Mouse (Mus musculus) large intestine, adult 2 months (tissue): ENCODE results near the gene Csrnp3. TPM values are rescaled to one million over a fixed set of nuclear protein-coding genes. Genes with fewer than 3 reads are reported as not detected.

Experiments used
- DNase-seq: peaks from one replicate; pipeline ENCODE4 v3.0.0-alpha.2; 2012; ENCODE audit warnings: low read depth, low spot score
- WGBS: fragments of 180-500 bp; shearing (Covaris S2); methylation state at CpG from one replicate; pipeline ENCODE4 v1.1.7; 2018; 5-methylcytosine and 5-hydroxymethylcytosine counted together
- polyA plus RNA-seq: library from polyadenylated mRNA; depleted of rRNA; stranded (reverse); fragments of >200 nt; gene quantifications from 2 replicates; pipeline ENCODE4 v1.2.3, GENCODE M21; 2012

Gene Csrnp3
- polyA plus RNA-seq, 1 experiment: 0.06 TPM

GRCm38 (mm10) chr2:65931841-65932311 lies 86.3 kb downstream of the Csrnp3 start:
- DNase-seq: no peak
- WGBS: 5% methylated on average over 11 of the region's 11 CpGs

GRCm38 (mm10) chr2:65934099-65934498 lies 88.5 kb downstream of the Csrnp3 start:
- no peak for DNase-seq
- WGBS: 10% methylated on average over 2 of the region's 2 CpGs

- WGBS: 43% methylated on average over 3 of the region's 3 CpGs
Observed at GRCm38 (mm10) chr2:65938900-65939299, 93.3 kb downstream of the Csrnp3 start.

GRCm38 (mm10) chr2:65940351-65940750 lies 94.8 kb downstream of the Csrnp3 start:
- WGBS: 44% methylated on average over 5 of the region's 5 CpGs
- DNase-seq: no peak

More at GRCm38 (mm10) chr2:65938900-65939299, 93.3 kb downstream of the Csrnp3 start:
- DNase-seq: no peak

- 47% methylated on average over 4 of the region's 4 CpGs for WGBS
- DNase-seq: no peak
Observed at GRCm38 (mm10) chr2:65942346-65942745, 96.8 kb downstream of the Csrnp3 start.

- no peak for DNase-seq
- WGBS: 90% methylated on average over 16 of the region's 16 CpGs
Observed at GRCm38 (mm10) chr2:65948808-65949207, 103.2 kb downstream of the Csrnp3 start.

- WGBS: 83% methylated on average over 17 of the region's 17 CpGs
- no peak for DNase-seq
Observed at GRCm38 (mm10) chr2:65953726-65954340, 108.3 kb downstream of the Csrnp3 start.

GRCm38 (mm10) chr2:65955804-65956203 lies 110.2 kb downstream of the Csrnp3 start:
- WGBS: 94% methylated on average over 1 of the region's 1 CpGs
- DNase-seq: no peak

GRCm38 (mm10) chr2:65956727-65957126 lies 111.2 kb downstream of the Csrnp3 start:
- DNase-seq: no peak
- 78% methylated on average over 9 of the region's 9 CpGs for WGBS

- no peak for DNase-seq
- 44% methylated on average over 4 of the region's 4 CpGs for WGBS
Observed at GRCm38 (mm10) chr2:65963420-65963819, 117.9 kb downstream of the Csrnp3 start.

GRCm38 (mm10) chr2:65968810-65969209 lies 123.2 kb downstream of the Csrnp3 start:
- WGBS: 63% methylated on average over 4 of the region's 4 CpGs
- DNase-seq: no peak

GRCm38 (mm10) chr2:65973907-65974306 lies 128.3 kb downstream of the Csrnp3 start:
- no peak for DNase-seq
- 92% methylated on average over 4 of the region's 4 CpGs for WGBS

- no peak for DNase-seq
- WGBS: 78% methylated on average over 5 of the region's 5 CpGs
Observed at GRCm38 (mm10) chr2:65975383-65975782, 129.8 kb downstream of the Csrnp3 start.

GRCm38 (mm10) chr2:65979338-65980053 lies 133.9 kb downstream of the Csrnp3 start:
- WGBS: 62% methylated on average over 17 of the region's 17 CpGs

GRCm38 (mm10) chr2:65981470-65981869 lies 135.9 kb downstream of the Csrnp3 start:
- 86% methylated on average over 6 of the region's 6 CpGs for WGBS
- no peak for DNase-seq

More at GRCm38 (mm10) chr2:65979338-65980053, 133.9 kb downstream of the Csrnp3 start:
- DNase-seq: no peak

GRCm38 (mm10) chr2:65981965-65982364 lies 136.4 kb downstream of the Csrnp3 start:
- DNase-seq: no peak
- 48% methylated on average over 4 of the region's 4 CpGs for WGBS

- 78% methylated on average over 4 of the region's 4 CpGs for WGBS
- DNase-seq: no peak
Observed at GRCm38 (mm10) chr2:65985706-65986105, 140.1 kb downstream of the Csrnp3 start.

- WGBS: 64% methylated on average over 6 of the region's 6 CpGs
- no peak for DNase-seq
Observed at GRCm38 (mm10) chr2:65987069-65987468, 141.5 kb downstream of the Csrnp3 start.

- 43% methylated on average over 3 of the region's 3 CpGs for WGBS
- DNase-seq: no peak
Observed at GRCm38 (mm10) chr2:65987588-65987987, 142.0 kb downstream of the Csrnp3 start.

GRCm38 (mm10) chr2:65988788-65989187 lies 143.2 kb downstream of the Csrnp3 start:
- 90% methylated on average over 3 of the region's 3 CpGs for WGBS
- DNase-seq: no peak

- no peak for DNase-seq
Observed at GRCm38 (mm10) chr2:65990108-65990507, 144.5 kb downstream of the Csrnp3 start.
